Mouse (Mus musculus) C2C12 (cell line): ENCODE results near the gene Fam222b.

Experiments used
- CTCF ChIP-seq: IDR thresholded peaks from one replicate; pipeline ENCODE4 v1.5.1; 2011; ENCODE audit not compliant: control insufficient read depth, insufficient read depth, insufficient read length
- MAX ChIP-seq: IDR thresholded peaks from one replicate; pipeline ENCODE4 v1.6.1; 2011; ENCODE audit warnings: mild to moderate bottlenecking, control low read depth

GRCm38 (mm10) chr11:78166161-78166560, 71.7 kb downstream of the Fam222b start:
- no peak for TF ChIP-seq CTCF
- TF ChIP-seq MAX: no peak
